Comparison of ENCODE assay signal across 23 mouse cellular contexts in the genomic region with DNA sequence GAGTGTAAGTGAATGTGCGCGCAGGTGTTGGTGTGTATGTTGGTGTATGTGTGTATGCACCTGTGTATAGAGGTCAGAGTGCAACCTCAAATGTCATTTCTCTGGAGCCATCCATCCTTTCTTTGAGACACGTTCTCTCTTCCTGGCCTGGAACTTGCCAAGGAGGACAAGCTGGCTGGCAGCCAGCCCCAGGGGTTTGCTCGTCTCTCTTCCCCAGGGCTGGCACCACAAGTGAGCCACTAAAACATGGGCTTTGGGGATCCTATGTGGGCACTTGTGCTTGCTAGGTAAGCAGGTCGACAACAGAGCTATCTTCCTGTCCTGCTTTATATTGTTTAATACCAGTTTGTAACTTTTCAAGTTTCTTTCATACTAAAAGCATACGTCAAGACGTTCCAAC.
A peak's percentile ranks its signal among the peaks of the same experiment; 100 is the strongest.
DNase-seq lines count a peak whose midpoint lies in the region; ATAC-seq and TF ChIP-seq lines count a peak whose summit lies in the region.
"Had no signal": no experiment of that assay in that cellular context is flagged by ENCODE, and none has a peak within 500 bp of the region (broad histone marks: within the 10 kb centered on the region; RNA-seq: fewer than 3 reads in every experiment).

No protein-coding gene starts in this region.

- peak; percentile 14 for DNase-seq in forebrain, embryonic 11.5 days (ENCODE audit: low spot score)
- peak; percentile 20 for DNase-seq in lung, embryonic 14.5 days
- DNase-seq in lung, postnatal 4 days, result no peak
- DNase-seq in spleen, adult 2 months (ENCODE audit: low read depth in 1 of 2, low spot score in 2 of 2), result no peak
- DNase-seq in spleen, postnatal 10 days (ENCODE audit: low spot score in 2 of 2), result no peak
- DNase-seq in CD4-positive helper T cell, adult 2 months (ENCODE audit: low read depth, low spot score), result peak; percentile 19
- DNase-seq: adrenal gland, adult 2 months; adrenal gland, postnatal 25 days; B cell, adult 2 months; cerebellum, adult 11 months; cerebellum, adult 18-20 months; cerebellum, adult 8-10 months; cerebellum, adult 9-11 months; cerebellum, postnatal 14 days; cerebellum, postnatal 36 days; embryo, embryonic 11 days had no signal

- no peak overlapping the region for H3K4me2 ChIP-seq in forebrain, embryonic 11.5 days (ENCODE audit: low read depth, low read length, severe bottlenecking)
- no peak overlapping the region for H3K4me2 ChIP-seq in forebrain, embryonic 12.5 days
- no peak overlapping the region for H3K4me2 ChIP-seq in lung, embryonic 14.5 days
- H3K4me2 ChIP-seq: embryonic facial prominence, embryonic 13.5 days; embryonic facial prominence, embryonic 15.5 days had no signal

- no peak overlapping the region for H3K27ac ChIP-seq in forebrain, embryonic 11.5 days (ENCODE audit: low read depth, low read length)
- no peak overlapping the region for H3K27ac ChIP-seq in forebrain, embryonic 12.5 days
- no peak overlapping the region for H3K27ac ChIP-seq in lung, embryonic 14.5 days (ENCODE audit: low read depth)
- H3K27ac ChIP-seq in spleen, adult 2 months (ENCODE audit: insufficient read depth, low read length), result peak overlapping the region; percentile 55
- H3K27ac ChIP-seq: embryonic facial prominence, embryonic 13.5 days; embryonic facial prominence, embryonic 15.5 days; forebrain, embryonic 10.5 days had no signal

- H3K36me3 ChIP-seq in forebrain, embryonic 11.5 days (ENCODE audit: control insufficient read depth, insufficient read depth, low read length), result no peaks in the 10 kb centered on the region
- no peaks in the 10 kb centered on the region for H3K36me3 ChIP-seq in forebrain, embryonic 12.5 days (replicated peaks)
- H3K36me3 ChIP-seq in lung, embryonic 14.5 days (ENCODE audit: insufficient read depth), result no peaks in the 10 kb centered on the region
- no peaks in the 10 kb centered on the region for H3K36me3 ChIP-seq in spleen, adult 2 months (ENCODE audit: control insufficient read depth, insufficient read depth, low read length)
- H3K36me3 ChIP-seq: embryonic facial prominence, embryonic 13.5 days; embryonic facial prominence, embryonic 15.5 days; forebrain, embryonic 10.5 days had no signal

- no peak overlapping the region for H3K9ac ChIP-seq in forebrain, embryonic 11.5 days (ENCODE audit: low read length)
- no peak overlapping the region for H3K9ac ChIP-seq in forebrain, embryonic 12.5 days
- H3K9ac ChIP-seq in lung, embryonic 14.5 days, result no peak overlapping the region
- H3K9ac ChIP-seq: embryonic facial prominence, embryonic 13.5 days; embryonic facial prominence, embryonic 15.5 days had no signal

- H3K4me1 ChIP-seq in forebrain, embryonic 11.5 days (replicated peaks; ENCODE audit: control insufficient read depth, insufficient read depth, low read length), result no peaks in the 10 kb centered on the region
- H3K4me1 ChIP-seq in forebrain, embryonic 12.5 days, result no peaks in the 10 kb centered on the region
- H3K4me1 ChIP-seq in lung, embryonic 14.5 days (ENCODE audit: insufficient read depth), result no peaks in the 10 kb centered on the region
- H3K4me1 ChIP-seq in spleen, adult 2 months (ENCODE audit: control insufficient read depth, insufficient read depth, insufficient read length), result peaks cover 2% of the 10 kb centered on the region; the same call in 1 of the 2 replicates
- H3K4me1 ChIP-seq: embryonic facial prominence, embryonic 13.5 days; embryonic facial prominence, embryonic 15.5 days; forebrain, embryonic 10.5 days had no signal

- no peak for TF ChIP-seq POLR2A in spleen, adult 2 months (IDR thresholded peaks at IDR 0.05; ENCODE audit: low read depth, low read length)

- ATAC-seq in forebrain, embryonic 11.5 days (replicated peaks; ENCODE audit: low FRiP score), result no peak
- ATAC-seq in forebrain, embryonic 12.5 days (ENCODE audit: low FRiP score), result no peak
- no peak for ATAC-seq in lung, embryonic 14.5 days (ENCODE audit: insufficient read depth)
- ATAC-seq: forebrain, embryonic 14.5 days; forebrain, embryonic 16.5 days had no signal

- no peaks in the 10 kb centered on the region for H3K27me3 ChIP-seq in forebrain, embryonic 11.5 days (ENCODE audit: control insufficient read depth, insufficient read depth, low read length)
- no peaks in the 10 kb centered on the region for H3K27me3 ChIP-seq in forebrain, embryonic 12.5 days
- H3K27me3 ChIP-seq in lung, embryonic 14.5 days (ENCODE audit: insufficient read depth, low read length), result no peaks in the 10 kb centered on the region
- no peaks in the 10 kb centered on the region for H3K27me3 ChIP-seq in spleen, adult 2 months (ENCODE audit: control insufficient read depth, insufficient read depth, low read length)
- H3K27me3 ChIP-seq: embryonic facial prominence, embryonic 13.5 days; embryonic facial prominence, embryonic 15.5 days had no signal

- H3K9me3 ChIP-seq in forebrain, embryonic 11.5 days (ENCODE audit: control insufficient read depth, low read length), result no peaks in the 10 kb centered on the region
- no peaks in the 10 kb centered on the region for H3K9me3 ChIP-seq in forebrain, embryonic 12.5 days
- H3K9me3 ChIP-seq in lung, embryonic 14.5 days (ENCODE audit: low read depth, low read length), result no peaks in the 10 kb centered on the region
- H3K9me3 ChIP-seq: embryonic facial prominence, embryonic 13.5 days; embryonic facial prominence, embryonic 15.5 days; forebrain, embryonic 10.5 days had no signal

- H3K4me3 ChIP-seq in forebrain, embryonic 11.5 days (ENCODE audit: low read depth, low read length), result no peak overlapping the region
- H3K4me3 ChIP-seq in forebrain, embryonic 12.5 days (replicated peaks), result no peak overlapping the region
- H3K4me3 ChIP-seq in lung, embryonic 14.5 days (ENCODE audit: low read depth, low read length), result no peak overlapping the region
- no peak overlapping the region for H3K4me3 ChIP-seq in spleen, adult 2 months (ENCODE audit: extremely low read depth, insufficient read depth, insufficient read length)
- H3K4me3 ChIP-seq: embryonic facial prominence, embryonic 13.5 days; embryonic facial prominence, embryonic 15.5 days; erythroblast, embryonic 14.5 days; forebrain, embryonic 10.5 days had no signal

- no peak for TF ChIP-seq CTCF in lung, embryonic 14.5 days (IDR thresholded peaks at IDR 0.05; ENCODE audit: low read depth)
- TF ChIP-seq CTCF in spleen, adult 2 months (IDR thresholded peaks at IDR 0.05; ENCODE audit: extremely low read depth, insufficient read depth, insufficient read length, insufficient replicate concordance), result no peak

- 85% methylated on average over 7 of the region's 7 CpGs for WGBS in forebrain, embryonic 11.5 days
- 82% methylated on average over 7 of the region's 7 CpGs for WGBS in forebrain, embryonic 12.5 days
- WGBS in lung, embryonic 14.5 days, result 60% methylated on average over 7 of the region's 7 CpGs
- WGBS in spleen, adult 2 months, result 73% methylated on average over 7 of the region's 7 CpGs

Comparison
In these comparisons a context has a peak if more than half of its experiments do, and no peak if none do; other contexts are left out.
1. DNase-seq: peak in forebrain, embryonic 11.5 days (single experiment), lung, embryonic 14.5 days (single experiment) and CD4-positive helper T cell, adult 2 months (single experiment); none in lung, postnatal 4 days (0 of 2), spleen, adult 2 months (0 of 2) and spleen, postnatal 10 days (0 of 2).